Comparison of ENCODE assay signal across 8 mouse cellular contexts in the genomic region with DNA sequence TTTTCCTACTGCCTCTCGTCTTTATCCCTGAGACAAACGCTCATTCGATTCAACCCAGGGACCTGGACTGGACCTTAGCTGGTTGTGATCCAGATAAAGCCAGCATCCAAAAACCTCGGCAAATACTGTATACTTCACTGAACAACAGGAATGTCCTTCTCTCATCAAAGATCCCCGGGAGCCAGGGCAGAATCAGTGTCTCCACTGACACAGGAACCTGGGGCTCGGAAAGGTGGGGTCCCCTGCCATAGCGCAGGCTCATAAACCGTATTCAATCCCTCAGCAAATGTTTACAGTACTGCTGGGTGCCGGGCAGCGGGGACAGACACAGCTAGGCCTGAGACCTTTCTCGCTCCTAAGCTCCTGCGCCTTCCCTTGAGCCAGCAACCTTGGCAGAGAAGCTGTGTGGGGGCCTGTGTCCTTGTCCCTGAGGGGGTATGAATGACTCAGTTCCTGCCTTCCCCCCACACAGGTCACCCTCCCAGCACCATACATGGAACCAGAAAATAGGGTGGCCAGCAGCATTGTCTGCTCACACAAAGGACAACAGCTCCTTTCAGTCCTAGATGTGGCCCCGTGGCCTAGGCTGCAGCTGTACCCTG. TPM values are rescaled to one million over a fixed set of nuclear protein-coding genes. Genes with fewer than 3 reads are reported as not detected.
A peak's percentile ranks its signal among the peaks of the same experiment; 100 is the strongest.
DNase-seq lines count a peak whose midpoint lies in the region; ATAC-seq and TF ChIP-seq lines count a peak whose summit lies in the region.

No protein-coding gene starts in this region.

- peaks cover 44% of the 10 kb centered on the region for H3K36me3 ChIP-seq in ES-Bruce4 (ENCODE audit: control insufficient read depth, insufficient read depth, low read length, poor library complexity, severe bottlenecking)
- peaks cover 48% of the 10 kb centered on the region for H3K36me3 ChIP-seq in embryonic facial prominence, embryonic 15.5 days

- DNase-seq in heart, adult 11 months, result peak; percentile 95
- no peak for DNase-seq in heart, adult 18-20 months
- DNase-seq in kidney, postnatal 14 days, result peak; percentile 45
- no peak for DNase-seq in urinary bladder, adult 2 months (ENCODE audit: low spot score)
- DNase-seq in frontal cortex, adult 2 months (ENCODE audit: extremely low spot score in 1 of 2, low spot score in 1 of 2), result no peak
- DNase-seq in spleen, adult 18-20 months, result no peak

- peaks cover 4% of the 10 kb centered on the region for H3K4me1 ChIP-seq in ES-Bruce4 (ENCODE audit: control insufficient read depth, insufficient read depth, low read length)
- H3K4me1 ChIP-seq in embryonic facial prominence, embryonic 15.5 days, result peaks cover 9% of the 10 kb centered on the region

- no peak overlapping the region for H3K4me2 ChIP-seq in embryonic facial prominence, embryonic 15.5 days (replicated peaks)

- ATAC-seq in embryonic facial prominence, embryonic 15.5 days (ENCODE audit: insufficient number of reproducible peaks, low FRiP score, low TSS enrichment, low read depth), result no peak

- TF ChIP-seq CTCF in ES-Bruce4 (IDR thresholded peaks at IDR 0.05; ENCODE audit: low read depth, low read length), result no peak

- no peaks in the 10 kb centered on the region for H3K9me3 ChIP-seq in ES-Bruce4 (replicated peaks; ENCODE audit: control insufficient read depth, insufficient read depth, low read length, poor library complexity, severe bottlenecking)
- no peaks in the 10 kb centered on the region for H3K9me3 ChIP-seq in embryonic facial prominence, embryonic 15.5 days (replicated peaks)

- H3K27ac ChIP-seq in ES-Bruce4 (ENCODE audit: insufficient read depth, low read length), result peak overlapping the region; percentile 82
- H3K27ac ChIP-seq in embryonic facial prominence, embryonic 15.5 days (replicated peaks), result 0 out of 2 replicates have a peak overlapping the region, but pooled peaks have one; percentile 60

- no peak overlapping the region for H3K4me3 ChIP-seq in ES-Bruce4 (ENCODE audit: low read depth, low read length)
- H3K4me3 ChIP-seq in embryonic facial prominence, embryonic 15.5 days (replicated peaks), result no peak overlapping the region

- TF ChIP-seq EP300 in ES-Bruce4 (IDR thresholded peaks at IDR 0.05; ENCODE audit: insufficient read depth, low read depth, low read length), result no peak

- 56% methylated on average over 13 of the region's 13 CpGs for WGBS in embryonic facial prominence, embryonic 15.5 days

- no peaks in the 10 kb centered on the region for H3K27me3 ChIP-seq in ES-Bruce4 (ENCODE audit: control insufficient read depth, insufficient read depth, low read length, poor library complexity, severe bottlenecking)
- H3K27me3 ChIP-seq in embryonic facial prominence, embryonic 15.5 days, result no peaks in the 10 kb centered on the region

- TF ChIP-seq POLR2A in ES-Bruce4 (IDR thresholded peaks at IDR 0.05; ENCODE audit: insufficient read depth, low read length), result no peak

- H3K9ac ChIP-seq in ES-Bruce4 (ENCODE audit: low read depth, poor library complexity, severe bottlenecking), result peak overlapping the region; percentile 10; the same call in 1 of the 2 replicates
- no peak overlapping the region for H3K9ac ChIP-seq in embryonic facial prominence, embryonic 15.5 days

RNA-seq across cellular contexts. Expression of gene Rps6ka1, which starts 23.1 kb away (rescaled TPM):
- 1 to 10 TPM; 4.4 to 6.2 TPM for total RNA-seq in heart, adult 18-20 months (2021)
- 73.2 and 86.4 TPM in 2 replicates for polyA plus RNA-seq in ES-Bruce4 (2011; ENCODE audit: insufficient read depth, insufficient read length, low read depth, missing spikeins)
- 37.3 and 38.5 TPM in 2 replicates for polyA plus RNA-seq in embryonic facial prominence, embryonic 15.5 days (2015; fragmentation: Nextera tagmentation; extraction: Ambion mirVana)
- polyA plus RNA-seq in urinary bladder, adult 2 months (2012; rRNA removed), result 15.9 and 17.9 TPM in 2 replicates
- 10.8 and 12.8 TPM in 2 replicates for polyA plus RNA-seq in frontal cortex, adult 2 months (2012; rRNA removed)

Comparison
In these comparisons a context has a peak if more than half of its experiments do, and no peak if none do; other contexts are left out.
1. DNase-seq: peak in heart, adult 11 months (single experiment) and kidney, postnatal 14 days (single experiment); none in heart, adult 18-20 months (0 of 2), urinary bladder, adult 2 months (single experiment), frontal cortex, adult 2 months (0 of 2) and spleen, adult 18-20 months (0 of 2).